Mouse (Mus musculus) CD4-positive, CD25-positive, alpha-beta regulatory T cell (primary cell): Measurements from ENCODE around the gene Vmn1r183. TPM values are rescaled to one million over a fixed set of nuclear protein-coding genes. Genes with fewer than 3 reads are reported as not detected.

ENCODE experiments used
- polyA plus RNA-seq: library from polyadenylated mRNA; unstranded; fragments of 100-300 nt; shearing (Covaris generic); gene quantifications from one replicate; pipeline ENCODE4 v1.2.1, GENCODE M21; 2017

Vmn1r183 gene
- polyA plus RNA-seq, result 0.07 TPM

GRCm38 (mm10) chr7:24052660-24053304 lies at the start of gene Vmn1r183:
Gene Vmn1r183 (plus strand): TSS chr7:24053254.

GRCm38 (mm10) chr7:24081634-24082431 lies 28.8 kb downstream of the Vmn1r183 start, which contains the start of gene Zfp180:
Gene Zfp180 (plus strand): TSS chr7:24081924.

GRCm38 (mm10) chr7:24112156-24112856 lies 59.3 kb downstream of the Vmn1r183 start, which contains the start of gene Zfp112:
Gene Zfp112 (plus strand): TSS chr7:24112314.

Other genes with a start within 250 kb of the Vmn1r183 start
- not detected for gene Vmn1r175, start 242.6 kb upstream of the Vmn1r183 start, polyA plus RNA-seq
- gene Vmn1r176, start 215.9 kb upstream of the Vmn1r183 start, polyA plus RNA-seq, result not detected
- gene Vmn1r177, start 186.8 kb upstream of the Vmn1r183 start, polyA plus RNA-seq, result not detected
- not detected for gene Vmn1r178, start 161.2 kb upstream of the Vmn1r183 start, polyA plus RNA-seq
- 0.08 TPM for gene Vmn1r179, start 126.3 kb upstream of the Vmn1r183 start, polyA plus RNA-seq
- not detected for gene Vmn1r180, start 102.6 kb upstream of the Vmn1r183 start, polyA plus RNA-seq
- not detected for gene Vmn1r181, start 78.6 kb upstream of the Vmn1r183 start, polyA plus RNA-seq
- gene V1rd19, start 51.6 kb upstream of the Vmn1r183 start, polyA plus RNA-seq, result not detected
- gene Zfp180, start 28.7 kb downstream of the Vmn1r183 start, polyA plus RNA-seq, result 31.0 TPM
- 1.5 TPM for gene Zfp112, start 59.1 kb downstream of the Vmn1r183 start, polyA plus RNA-seq
- gene Zfp235, start 80.9 kb downstream of the Vmn1r183 start, polyA plus RNA-seq, result 14.4 TPM
- gene Zfp114, start 121.8 kb downstream of the Vmn1r183 start, polyA plus RNA-seq, result 0.77 TPM
- 0.29 TPM for gene Zfp111, start 158.2 kb downstream of the Vmn1r183 start, polyA plus RNA-seq
- 4.3 TPM for gene Zfp109, start 184.3 kb downstream of the Vmn1r183 start, polyA plus RNA-seq
- 0.56 TPM for gene Zfp108, start 201.5 kb downstream of the Vmn1r183 start, polyA plus RNA-seq
- 1.7 TPM for gene Zfp93, start 217.2 kb downstream of the Vmn1r183 start, polyA plus RNA-seq
- gene Zfp61, start 248.0 kb downstream of the Vmn1r183 start, polyA plus RNA-seq, result 20.5 TPM